Mouse (Mus musculus): ENCODE data around the gene Oit1.

Gene Oit1

GRCm38 (mm10) chr14:8334511-8334910 lies 44.0 kb downstream of the Oit1 start:
- 54% methylated on average over 3 of the region's 3 CpGs for WGBS

GRCm38 (mm10) chr14:8332314-8333252 lies 46.0 kb downstream of the Oit1 start:
- WGBS, result 93% methylated on average over 11 of the region's 11 CpGs

- WGBS, result 63% methylated on average over 14 of the region's 14 CpGs
These were observed 47.1 kb downstream of the Oit1 start for GRCm38 (mm10) chr14:8331307-8331905.

- 63% methylated on average over 6 of the region's 6 CpGs for WGBS
These were observed 48.2 kb downstream of the Oit1 start for GRCm38 (mm10) chr14:8330390-8330789.

- 22% methylated on average over 4 of the region's 4 CpGs for WGBS
These were observed 49.0 kb downstream of the Oit1 start for GRCm38 (mm10) chr14:8329552-8329951.

GRCm38 (mm10) chr14:8327371-8327770 lies 51.2 kb downstream of the Oit1 start:
- 72% methylated on average over 1 of the region's 1 CpGs for WGBS

- WGBS, result 67% methylated on average over 4 of the region's 4 CpGs
These were observed 52.8 kb downstream of the Oit1 start for GRCm38 (mm10) chr14:8325746-8326145.

- 86% methylated on average over 3 of the region's 3 CpGs for WGBS
These were observed 58.0 kb downstream of the Oit1 start for GRCm38 (mm10) chr14:8320528-8320927.

GRCm38 (mm10) chr14:8317194-8318097 lies 61.1 kb downstream of the Oit1 start, which contains the start of gene Fam107a:
Gene Fam107a (minus strand): TSS chr14:8318023.
- WGBS, result 26% methylated on average over 41 of the region's 41 CpGs

- 16% methylated on average over 23 of the region's 23 CpGs for WGBS
These were observed 62.0 kb downstream of the Oit1 start for GRCm38 (mm10) chr14:8316366-8317193.

- 84% methylated on average over 6 of the region's 6 CpGs for WGBS
These were observed 63.4 kb downstream of the Oit1 start for GRCm38 (mm10) chr14:8315169-8315568.

- WGBS, result 36% methylated on average over 3 of the region's 3 CpGs
These were observed 64.0 kb downstream of the Oit1 start for GRCm38 (mm10) chr14:8314536-8314935.

GRCm38 (mm10) chr14:8313877-8314276 lies 64.7 kb downstream of the Oit1 start:
- WGBS, result 43% methylated on average over 7 of the region's 7 CpGs

GRCm38 (mm10) chr14:8309621-8310141 lies 68.9 kb downstream of the Oit1 start:
- WGBS, result 29% methylated on average over 9 of the region's 9 CpGs

- WGBS, result 70% methylated on average over 3 of the region's 3 CpGs
These were observed 69.9 kb downstream of the Oit1 start for GRCm38 (mm10) chr14:8308650-8309049.

- 79% methylated on average over 6 of the region's 6 CpGs for WGBS
These were observed 71.7 kb downstream of the Oit1 start for GRCm38 (mm10) chr14:8306884-8307283.

GRCm38 (mm10) chr14:8305014-8305413 lies 73.5 kb downstream of the Oit1 start:
- WGBS, result 50% methylated on average over 3 of the region's 3 CpGs

- WGBS, result 41% methylated on average over 10 of the region's 10 CpGs
These were observed 75.9 kb downstream of the Oit1 start for GRCm38 (mm10) chr14:8302687-8303086.

- WGBS, result 37% methylated on average over 8 of the region's 8 CpGs
These were observed 78.3 kb downstream of the Oit1 start for GRCm38 (mm10) chr14:8300281-8300680.

Data from cerebral cortex, adult 2 months (tissue).